Mouse (Mus musculus): Measurements from ENCODE around the gene Fcgr3. TPM values are rescaled to one million over a fixed set of nuclear protein-coding genes. Genes with fewer than 3 reads are reported as not detected.
A peak's percentile ranks its signal among the peaks of the same experiment; 100 is the strongest.

The Fcgr3 gene
- polyA plus RNA-seq, 1 experiment, result 0.78 TPM

- Histone ChIP-seq H3K4me3 (ENCODE audit: low read depth, low read length) (peak overlapping the region; percentile 63), H3K9ac (ENCODE audit: low read depth, poor library complexity, severe bottlenecking) (peak overlapping the region; percentile 99), H3K27ac (ENCODE audit: insufficient read depth, low read length) (no peak overlapping the region; the same call in 1 of the 2 replicates), H3K9me3 (replicated peaks; ENCODE audit: control insufficient read depth, insufficient read depth, low read length, poor library complexity, severe bottlenecking) (no peaks in the 10 kb centered on the region), H3K27me3 (ENCODE audit: control insufficient read depth, insufficient read depth, low read length, poor library complexity, severe bottlenecking) (no peaks in the 10 kb centered on the region), H3K4me1 (ENCODE audit: control insufficient read depth, insufficient read depth, low read length) (no peaks in the 10 kb centered on the region), H3K36me3 (ENCODE audit: control insufficient read depth, insufficient read depth, low read length, poor library complexity, severe bottlenecking) (no peaks in the 10 kb centered on the region)
- TF ChIP-seq CTCF (IDR thresholded peaks at IDR 0.05; ENCODE audit: low read depth, low read length) (no peak), EP300 (IDR thresholded peaks at IDR 0.05; ENCODE audit: insufficient read depth, low read depth, low read length) (no peak), POLR2A (IDR thresholded peaks at IDR 0.05; ENCODE audit: insufficient read depth, low read length) (no peak)
These were observed 28.0 kb downstream of the Fcgr3 start for GRCm38 (mm10) chr1:171036550-171037324.

- no peaks in the 10 kb centered on the region for H3K9me3 ChIP-seq (replicated peaks; ENCODE audit: control insufficient read depth, insufficient read depth, low read length, poor library complexity, severe bottlenecking)
- TF ChIP-seq POLR2A (IDR thresholded peaks at IDR 0.05; ENCODE audit: insufficient read depth, low read length) (no peak), CTCF (IDR thresholded peaks at IDR 0.05; ENCODE audit: low read depth, low read length) (no peak), EP300 (IDR thresholded peaks at IDR 0.05; ENCODE audit: insufficient read depth, low read depth, low read length) (no peak)
- H3K4me3 ChIP-seq (ENCODE audit: low read depth, low read length), result no peak overlapping the region
- no peaks in the 10 kb centered on the region for H3K27me3 ChIP-seq (ENCODE audit: control insufficient read depth, insufficient read depth, low read length, poor library complexity, severe bottlenecking)
- H3K9ac ChIP-seq (ENCODE audit: low read depth, poor library complexity, severe bottlenecking), result no peak overlapping the region
- H3K36me3 ChIP-seq (ENCODE audit: control insufficient read depth, insufficient read depth, low read length, poor library complexity, severe bottlenecking), result no peaks in the 10 kb centered on the region
- no peak overlapping the region for H3K27ac ChIP-seq (ENCODE audit: insufficient read depth, low read length)
- no peaks in the 10 kb centered on the region for H3K4me1 ChIP-seq (ENCODE audit: control insufficient read depth, insufficient read depth, low read length)
These were observed 29.1 kb downstream of the Fcgr3 start for GRCm38 (mm10) chr1:171035611-171036010.

GRCm38 (mm10) chr1:171034201-171034600 lies 30.5 kb downstream of the Fcgr3 start:
- no peaks in the 10 kb centered on the region for H3K27me3 ChIP-seq (ENCODE audit: control insufficient read depth, insufficient read depth, low read length, poor library complexity, severe bottlenecking)
- no peaks in the 10 kb centered on the region for H3K4me1 ChIP-seq (ENCODE audit: control insufficient read depth, insufficient read depth, low read length)
- TF ChIP-seq EP300 (IDR thresholded peaks at IDR 0.05; ENCODE audit: insufficient read depth, low read depth, low read length) (no peak), POLR2A (IDR thresholded peaks at IDR 0.05; ENCODE audit: insufficient read depth, low read length) (no peak), CTCF (IDR thresholded peaks at IDR 0.05; ENCODE audit: low read depth, low read length) (no peak)
- peak overlapping the region; percentile 60 for H3K4me3 ChIP-seq (ENCODE audit: low read depth, low read length)
- H3K36me3 ChIP-seq (ENCODE audit: control insufficient read depth, insufficient read depth, low read length, poor library complexity, severe bottlenecking), result no peaks in the 10 kb centered on the region
- no peak overlapping the region for H3K27ac ChIP-seq (ENCODE audit: insufficient read depth, low read length)
- H3K9ac ChIP-seq (ENCODE audit: low read depth, poor library complexity, severe bottlenecking), result 0 out of 2 replicates have a peak overlapping the region, but pooled peaks have one; percentile 47
- no peaks in the 10 kb centered on the region for H3K9me3 ChIP-seq (replicated peaks; ENCODE audit: control insufficient read depth, insufficient read depth, low read length, poor library complexity, severe bottlenecking)

GRCm38 (mm10) chr1:171033756-171034155 lies 31.0 kb downstream of the Fcgr3 start:
- H3K27ac ChIP-seq (ENCODE audit: insufficient read depth, low read length), result no peak overlapping the region
- no peaks in the 10 kb centered on the region for H3K9me3 ChIP-seq (replicated peaks; ENCODE audit: control insufficient read depth, insufficient read depth, low read length, poor library complexity, severe bottlenecking)
- H3K4me3 ChIP-seq (ENCODE audit: low read depth, low read length), result peak overlapping the region; percentile 80
- no peaks in the 10 kb centered on the region for H3K27me3 ChIP-seq (ENCODE audit: control insufficient read depth, insufficient read depth, low read length, poor library complexity, severe bottlenecking)
- H3K9ac ChIP-seq (ENCODE audit: low read depth, poor library complexity, severe bottlenecking), result peak overlapping the region; percentile 33
- H3K36me3 ChIP-seq (ENCODE audit: control insufficient read depth, insufficient read depth, low read length, poor library complexity, severe bottlenecking), result no peaks in the 10 kb centered on the region
- H3K4me1 ChIP-seq (ENCODE audit: control insufficient read depth, insufficient read depth, low read length), result no peaks in the 10 kb centered on the region
- TF ChIP-seq POLR2A (IDR thresholded peaks at IDR 0.05; ENCODE audit: insufficient read depth, low read length), result no peak
- peak; percentile 67 for TF ChIP-seq EP300 (IDR thresholded peaks at IDR 0.05; ENCODE audit: insufficient read depth, low read depth, low read length)

- Histone ChIP-seq H3K9me3 (replicated peaks; ENCODE audit: control insufficient read depth, insufficient read depth, low read length, poor library complexity, severe bottlenecking) (no peaks in the 10 kb centered on the region), H3K4me1 (ENCODE audit: control insufficient read depth, insufficient read depth, low read length) (no peaks in the 10 kb centered on the region), H3K9ac (ENCODE audit: low read depth, poor library complexity, severe bottlenecking) (peak overlapping the region; percentile 33), H3K27ac (ENCODE audit: insufficient read depth, low read length) (no peak overlapping the region), H3K4me3 (ENCODE audit: low read depth, low read length) (peak overlapping the region; percentile 80), H3K27me3 (ENCODE audit: control insufficient read depth, insufficient read depth, low read length, poor library complexity, severe bottlenecking) (no peaks in the 10 kb centered on the region), H3K36me3 (ENCODE audit: control insufficient read depth, insufficient read depth, low read length, poor library complexity, severe bottlenecking) (no peaks in the 10 kb centered on the region)
- TF ChIP-seq CTCF (IDR thresholded peaks at IDR 0.05; ENCODE audit: low read depth, low read length) (no peak), POLR2A (IDR thresholded peaks at IDR 0.05; ENCODE audit: insufficient read depth, low read length) (no peak), EP300 (IDR thresholded peaks at IDR 0.05; ENCODE audit: insufficient read depth, low read depth, low read length) (no peak)
These were observed 31.5 kb downstream of the Fcgr3 start for GRCm38 (mm10) chr1:171033196-171033595.

- H3K9me3 ChIP-seq (replicated peaks; ENCODE audit: control insufficient read depth, insufficient read depth, low read length, poor library complexity, severe bottlenecking), result no peaks in the 10 kb centered on the region
- no peak overlapping the region for H3K27ac ChIP-seq (ENCODE audit: insufficient read depth, low read length)
- no peaks in the 10 kb centered on the region for H3K4me1 ChIP-seq (ENCODE audit: control insufficient read depth, insufficient read depth, low read length)
- TF ChIP-seq POLR2A (IDR thresholded peaks at IDR 0.05; ENCODE audit: insufficient read depth, low read length) (no peak), EP300 (IDR thresholded peaks at IDR 0.05; ENCODE audit: insufficient read depth, low read depth, low read length) (no peak), CTCF (IDR thresholded peaks at IDR 0.05; ENCODE audit: low read depth, low read length) (no peak)
- no peaks in the 10 kb centered on the region for H3K27me3 ChIP-seq (ENCODE audit: control insufficient read depth, insufficient read depth, low read length, poor library complexity, severe bottlenecking)
- peak overlapping the region; percentile 33 for H3K9ac ChIP-seq (ENCODE audit: low read depth, poor library complexity, severe bottlenecking)
- no peaks in the 10 kb centered on the region for H3K36me3 ChIP-seq (ENCODE audit: control insufficient read depth, insufficient read depth, low read length, poor library complexity, severe bottlenecking)
- peak overlapping the region; percentile 80 for H3K4me3 ChIP-seq (ENCODE audit: low read depth, low read length)
These were observed 32.0 kb downstream of the Fcgr3 start for GRCm38 (mm10) chr1:171032691-171033090.
